Mouse (Mus musculus) neural tube, embryonic 11.5 days (tissue): ENCODE results near the gene Teddm3. TPM values are rescaled to one million over a fixed set of nuclear protein-coding genes. Genes with fewer than 3 reads are reported as not detected.
"Not testable (repeated sequence)": the region's sequence is repeated elsewhere in the genome, so short reads cannot be mapped to it uniquely, and the experiment has no call there.

Source experiments
- ATAC-seq: fragments of 200-750 bp; cut with Nextera tagmentation; 2 replicates; pipeline ENCODE4 v1.8.0; 2017; ENCODE audit warnings: moderate number of reproducible peaks, mild to moderate bottlenecking, moderate TSS enrichment, moderate library complexity; ENCODE audit not compliant: insufficient read depth, low FRiP score, low TSS enrichment
- DNase-seq: peaks from one replicate; pipeline ENCODE4 v3.0.0-alpha.2; 2015; ENCODE audit warnings: low spot score
- H3K27ac ChIP-seq: fragments of 300-500 bp; sonication (generic); 2 replicates; pipeline ENCODE4 v1.5.1; 2014; ENCODE audit warnings: low read depth, mild to moderate bottlenecking, low read length
- H3K27me3 ChIP-seq: fragments of 300-500 bp; sonication (generic); 2 replicates; pipeline ENCODE4 v1.6.1; 2014; ENCODE audit warnings: mild to moderate bottlenecking, low read length, mixed read lengths; ENCODE audit not compliant: control insufficient read depth, insufficient read depth
- H3K36me3 ChIP-seq: fragments of 300-500 bp; sonication (generic); 2 replicates; pipeline ENCODE4 v1.6.1; 2014; ENCODE audit warnings: mild to moderate bottlenecking, low read length, moderate library complexity, mixed read lengths; ENCODE audit not compliant: control insufficient read depth, insufficient read depth
- H3K4me1 ChIP-seq: fragments of 300-500 bp; sonication (generic); 2 replicates; pipeline ENCODE4 v1.6.1; 2014; ENCODE audit warnings: low read length, mixed read lengths; ENCODE audit not compliant: control insufficient read depth, insufficient read depth
- H3K4me2 ChIP-seq: fragments of 300-500 bp; sonication (generic); 2 replicates; pipeline ENCODE4 v1.6.1; 2014; ENCODE audit warnings: low read depth, mild to moderate bottlenecking, moderate library complexity
- H3K4me3 ChIP-seq: fragments of 300-500 bp; sonication (generic); 2 replicates; pipeline ENCODE4 v1.5.1; 2014; ENCODE audit warnings: low read depth, low read length
- H3K9ac ChIP-seq: fragments of 300-500 bp; sonication (generic); 2 replicates; pipeline ENCODE4 v1.6.1; 2014; ENCODE audit warnings: mild to moderate bottlenecking, low read length
- H3K9me3 ChIP-seq: fragments of 300-500 bp; sonication (generic); 2 replicates; pipeline ENCODE4 v1.6.1; 2016; ENCODE audit warnings: low read length; ENCODE audit not compliant: control insufficient read depth
- WGBS: fragments of 180-500 bp; shearing (Covaris S2); extraction: QIAGEN DNeasy Blood & Tissue Kit; methylation state at CpG from one replicate; pipeline ENCODE4 v1.1.7; 2014; 5-methylcytosine and 5-hydroxymethylcytosine counted together
- polyA plus RNA-seq: library from polyadenylated mRNA; unstranded; fragments of >200 nt; fragmentation: Nextera tagmentation; extraction: Ambion mirVana; gene quantifications from 2 replicates; pipeline ENCODE4 v1.2.1, GENCODE M21; 2014

The Teddm3 gene
- not detected in 2 replicates for polyA plus RNA-seq

GRCm38 (mm10) chr16:21153900-21154299, at the start of gene Teddm3:
TSS of gene Teddm3 (minus strand) at chr16:21154000.
- H3K4me1 ChIP-seq, DNase-seq, H3K27ac ChIP-seq, ATAC-seq, H3K36me3 ChIP-seq, H3K4me2 ChIP-seq, H3K27me3 ChIP-seq, H3K9me3 ChIP-seq, H3K9ac ChIP-seq, H3K4me3 ChIP-seq: not testable (repeated sequence)
- no CpG with 5 or more reads among the region's 2 CpGs for WGBS

DNA sequence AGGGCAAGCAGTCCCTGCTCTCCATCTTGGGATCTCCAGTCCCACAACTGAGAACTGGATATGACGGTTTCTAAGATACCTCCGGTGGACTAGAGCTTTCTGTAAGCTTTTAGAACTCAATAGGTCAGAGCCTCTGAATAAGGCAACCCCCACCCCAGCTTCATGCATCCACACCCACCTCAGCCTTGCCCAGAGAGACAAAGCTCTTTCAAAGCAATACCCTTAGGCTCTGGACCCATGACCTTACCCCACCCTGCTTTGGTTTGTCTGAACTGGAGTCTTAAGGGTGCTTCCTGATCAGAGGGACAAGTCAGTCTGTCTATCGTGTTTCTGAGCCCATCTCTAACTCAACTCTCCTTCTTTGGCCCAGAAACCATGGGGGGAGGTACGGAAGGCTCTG, 48.9 kb upstream of the Teddm3 start:
- Histone ChIP-seq H3K36me3 (no peaks in the 10 kb centered on the region), H3K27ac (no peak overlapping the region), H3K4me3 (no peak overlapping the region), H3K4me2 (no peak overlapping the region), H3K9ac (no peak overlapping the region), H3K9me3 (no peaks in the 10 kb centered on the region), H3K27me3 (0 out of 2 replicates have a peak, but pooled peaks cover 3% of the 10 kb centered on the region), H3K4me1 (peaks cover 4% of the 10 kb centered on the region; the same call in 1 of the 2 replicates)
- DNase-seq (no peak), ATAC-seq (no peak)
- 87% methylated on average over 4 of the region's 4 CpGs for WGBS

GRCm38 (mm10) chr16:21199426-21199825, 45.6 kb upstream of the Teddm3 start:
- ATAC-seq (no peak), DNase-seq (no peak)
- no peak overlapping the region for H3K9ac ChIP-seq
- H3K9me3 ChIP-seq = no peaks in the 10 kb centered on the region
- H3K4me3 ChIP-seq = no peak overlapping the region
- no peak overlapping the region for H3K27ac ChIP-seq
- H3K4me1 ChIP-seq = no peaks in the 10 kb centered on the region
- no peaks in the 10 kb centered on the region for H3K36me3 ChIP-seq
- H3K4me2 ChIP-seq = no peak overlapping the region
- H3K27me3 ChIP-seq = no peaks in the 10 kb centered on the region
- 61% methylated on average over 8 of the region's 8 CpGs for WGBS

- H3K9me3 ChIP-seq = no peaks in the 10 kb centered on the region
- H3K4me1 ChIP-seq = no peaks in the 10 kb centered on the region
- ATAC-seq (no peak), DNase-seq (no peak)
- H3K4me3 ChIP-seq = no peak overlapping the region
- no peak overlapping the region for H3K27ac ChIP-seq
- no peak overlapping the region for H3K4me2 ChIP-seq
- H3K27me3 ChIP-seq = no peaks in the 10 kb centered on the region
- no peaks in the 10 kb centered on the region for H3K36me3 ChIP-seq
- H3K9ac ChIP-seq = no peak overlapping the region
- WGBS = 5% methylated on average over 1 of the region's 1 CpGs
These were observed 44.7 kb upstream of the Teddm3 start for GRCm38 (mm10) chr16:21198529-21198928.

- DNase-seq = no peak
- H3K4me3 ChIP-seq = no peak overlapping the region
- ATAC-seq = no peak
- no peak overlapping the region for H3K4me2 ChIP-seq
- H3K9ac ChIP-seq = no peak overlapping the region
- H3K4me1 ChIP-seq = no peaks in the 10 kb centered on the region
- no peak overlapping the region for H3K27ac ChIP-seq
- no peaks in the 10 kb centered on the region for H3K36me3 ChIP-seq
- WGBS = 87% methylated on average over 7 of the region's 7 CpGs
- H3K9me3 ChIP-seq = no peaks in the 10 kb centered on the region
- no peaks in the 10 kb centered on the region for H3K27me3 ChIP-seq
These were observed 44.2 kb upstream of the Teddm3 start for GRCm38 (mm10) chr16:21198006-21198405.

GRCm38 (mm10) chr16:21197542-21197941, 43.7 kb upstream of the Teddm3 start:
- DNase-seq (no peak), ATAC-seq (no peak)
- H3K4me3 ChIP-seq = no peak overlapping the region
- WGBS = 90% methylated on average over 4 of the region's 4 CpGs
- no peaks in the 10 kb centered on the region for H3K4me1 ChIP-seq
- no peaks in the 10 kb centered on the region for H3K27me3 ChIP-seq
- H3K36me3 ChIP-seq = no peaks in the 10 kb centered on the region
- H3K4me2 ChIP-seq = no peak overlapping the region
- H3K9ac ChIP-seq = no peak overlapping the region
- no peaks in the 10 kb centered on the region for H3K9me3 ChIP-seq
- H3K27ac ChIP-seq = no peak overlapping the region

- no peaks in the 10 kb centered on the region for H3K9me3 ChIP-seq
- no peaks in the 10 kb centered on the region for H3K36me3 ChIP-seq
- H3K27ac ChIP-seq = no peak overlapping the region
- H3K4me3 ChIP-seq = no peak overlapping the region
- no peak overlapping the region for H3K4me2 ChIP-seq
- H3K4me1 ChIP-seq = no peaks in the 10 kb centered on the region
- no peak overlapping the region for H3K9ac ChIP-seq
- no peaks in the 10 kb centered on the region for H3K27me3 ChIP-seq
- WGBS = 96% methylated on average over 3 of the region's 3 CpGs
- ATAC-seq (no peak), DNase-seq (peak; percentile 2)
These were observed 42.8 kb upstream of the Teddm3 start for GRCm38 (mm10) chr16:21196576-21196975.

- ATAC-seq (no peak), DNase-seq (peak; percentile 2)
- H3K4me1 ChIP-seq = no peaks in the 10 kb centered on the region
- H3K9me3 ChIP-seq = no peaks in the 10 kb centered on the region
- H3K4me2 ChIP-seq = no peak overlapping the region
- H3K9ac ChIP-seq = no peak overlapping the region
- no peak overlapping the region for H3K27ac ChIP-seq
- H3K27me3 ChIP-seq = no peaks in the 10 kb centered on the region
- no peaks in the 10 kb centered on the region for H3K36me3 ChIP-seq
- WGBS = 63% methylated on average over 8 of the region's 8 CpGs
- H3K4me3 ChIP-seq = no peak overlapping the region
These were observed 41.6 kb upstream of the Teddm3 start for GRCm38 (mm10) chr16:21195260-21195866.

- no peaks in the 10 kb centered on the region for H3K9me3 ChIP-seq
- no peaks in the 10 kb centered on the region for H3K27me3 ChIP-seq
- no peak overlapping the region for H3K9ac ChIP-seq
- H3K4me2 ChIP-seq = no peak overlapping the region
- no peak overlapping the region for H3K4me3 ChIP-seq
- DNase-seq (no peak), ATAC-seq (no peak)
- no peaks in the 10 kb centered on the region for H3K4me1 ChIP-seq
- WGBS = 89% methylated on average over 12 of the region's 12 CpGs
- H3K36me3 ChIP-seq = no peaks in the 10 kb centered on the region
- H3K27ac ChIP-seq = no peak overlapping the region
These were observed 40.4 kb upstream of the Teddm3 start for GRCm38 (mm10) chr16:21194182-21194581.
